Mouse (Mus musculus): ENCODE measurements around the gene Cox10. TPM values are rescaled to one million over a fixed set of nuclear protein-coding genes. Genes with fewer than 3 reads are reported as not detected.

Cox10 gene
- total RNA-seq, 2 experiments from 2014 or later, result 1.7 to 2.7 TPM

DNA sequence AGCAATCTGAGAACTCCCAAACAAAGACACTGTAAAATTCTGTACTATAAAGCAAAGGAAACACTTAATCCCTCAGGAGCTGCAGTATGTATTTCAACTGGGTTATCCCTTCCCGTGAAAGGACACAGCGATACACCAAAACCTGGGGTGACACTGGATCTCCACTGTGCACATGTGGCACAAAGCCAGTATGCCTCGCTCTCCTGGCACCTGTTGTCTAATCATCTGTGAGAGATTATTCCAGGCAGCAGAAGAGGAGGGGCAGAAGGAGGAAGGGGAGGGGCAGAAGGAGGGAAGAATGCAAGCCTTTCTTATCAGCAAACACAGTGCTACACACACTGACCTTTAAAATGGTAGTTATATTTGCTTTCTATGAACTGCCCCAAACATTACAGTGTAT, 75.8 kb downstream of the Cox10 start:
- ATAC-seq (replicated peaks; ENCODE audit: low FRiP score, poor library complexity, severe bottlenecking), result no peak

DNA sequence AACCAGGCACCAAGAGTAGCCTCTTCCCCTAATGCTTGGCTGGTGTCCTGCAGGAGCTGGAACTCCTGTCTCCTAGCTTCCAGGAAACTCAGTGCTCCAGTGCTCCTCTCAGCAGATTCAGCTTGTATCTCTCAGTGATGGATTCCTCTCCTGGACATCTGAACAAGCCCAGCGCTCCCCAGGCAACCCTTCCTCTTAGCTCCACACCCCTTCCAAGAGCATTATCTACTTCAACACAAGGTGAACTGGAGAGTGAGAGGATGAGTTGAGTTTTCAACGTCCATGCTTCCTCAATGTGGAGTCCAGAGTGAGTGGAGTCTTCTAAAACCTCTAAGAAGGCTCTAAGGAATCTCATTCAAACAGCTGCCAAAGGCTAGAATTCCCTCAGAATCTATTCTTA, 76.6 kb downstream of the Cox10 start:
- ATAC-seq (replicated peaks; ENCODE audit: low FRiP score, poor library complexity, severe bottlenecking), result peak; percentile 49

DNA sequence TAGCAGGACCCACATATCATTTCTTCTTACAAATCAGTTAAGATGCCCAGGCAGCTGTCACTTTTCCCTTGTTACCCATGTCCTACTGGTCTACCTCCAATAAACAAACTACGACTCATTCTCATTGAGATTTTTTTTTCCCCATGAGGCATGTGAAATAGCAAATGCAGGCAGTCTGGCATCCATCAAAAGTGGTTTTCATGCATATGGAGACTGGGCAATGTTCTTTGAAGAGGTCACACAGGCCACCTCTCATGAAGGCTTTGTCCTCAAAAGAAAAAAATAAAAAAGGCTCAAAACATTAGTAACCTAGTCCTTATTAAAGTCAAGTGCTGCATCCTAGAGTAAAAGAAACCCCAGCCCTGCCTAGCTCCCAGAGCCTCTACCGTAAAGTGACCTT, 78.2 kb downstream of the Cox10 start:
- ATAC-seq (replicated peaks; ENCODE audit: low FRiP score, poor library complexity, severe bottlenecking), result no peak

GRCm38 (mm10) chr11:64000200-64000794, 79.0 kb downstream of the Cox10 start:
- no peak for ATAC-seq (replicated peaks; ENCODE audit: low FRiP score, poor library complexity, severe bottlenecking)

- no peak for ATAC-seq (replicated peaks; ENCODE audit: low FRiP score, poor library complexity, severe bottlenecking)
These were observed 79.8 kb downstream of the Cox10 start for GRCm38 (mm10) chr11:63999431-63999830.

GRCm38 (mm10) chr11:63991958-63992357, 87.3 kb downstream of the Cox10 start:
- no peak for ATAC-seq (replicated peaks; ENCODE audit: low FRiP score, poor library complexity, severe bottlenecking)

GRCm38 (mm10) chr11:63990759-63991158, 88.5 kb downstream of the Cox10 start:
- ATAC-seq (replicated peaks; ENCODE audit: low FRiP score, poor library complexity, severe bottlenecking), result no peak

GRCm38 (mm10) chr11:63990311-63990710, 89.0 kb downstream of the Cox10 start:
- ATAC-seq (replicated peaks; ENCODE audit: low FRiP score, poor library complexity, severe bottlenecking), result no peak

DNA sequence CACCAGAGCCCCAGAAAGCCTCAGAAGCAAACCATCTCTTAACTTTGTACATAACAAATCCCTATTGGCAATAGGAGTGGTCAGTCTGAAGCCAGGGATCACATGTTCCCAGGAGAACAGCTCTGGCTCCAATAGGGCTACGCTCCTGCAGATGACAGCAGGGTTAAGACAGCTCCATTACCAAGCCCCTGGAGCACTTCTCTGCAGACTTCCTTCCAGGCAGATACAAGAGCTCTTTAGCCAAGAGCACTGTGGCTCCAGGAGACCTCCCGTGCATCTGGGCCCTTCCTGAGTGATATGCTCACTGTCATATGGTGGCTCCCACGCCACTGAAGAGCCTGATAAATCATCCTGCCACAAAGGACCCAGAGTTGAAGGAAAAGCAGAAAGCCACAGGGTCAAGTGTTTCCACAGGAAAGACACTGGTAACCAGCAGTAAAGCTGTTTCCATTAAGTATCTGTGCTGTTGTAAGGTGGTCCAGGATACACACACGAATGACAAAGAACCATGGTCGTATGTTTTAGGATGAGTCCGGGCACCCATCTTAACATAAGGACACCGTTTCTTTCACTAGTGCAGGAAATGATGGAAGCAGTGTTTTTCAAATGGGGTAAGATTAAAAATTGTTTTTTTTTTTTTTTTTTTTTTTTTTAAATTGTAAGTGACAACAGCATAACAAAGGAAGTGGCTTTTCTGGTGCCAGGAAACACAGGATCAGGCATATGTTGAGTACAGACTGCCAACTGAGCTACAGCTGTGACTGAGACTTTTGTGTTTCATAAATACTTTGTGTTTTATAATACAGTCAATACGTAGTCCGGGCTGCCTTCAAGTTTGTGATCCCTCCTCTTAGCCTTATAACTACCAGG, 90.0 kb downstream of the Cox10 start:
- ATAC-seq (replicated peaks; ENCODE audit: low FRiP score, poor library complexity, severe bottlenecking), result no peak

DNA sequence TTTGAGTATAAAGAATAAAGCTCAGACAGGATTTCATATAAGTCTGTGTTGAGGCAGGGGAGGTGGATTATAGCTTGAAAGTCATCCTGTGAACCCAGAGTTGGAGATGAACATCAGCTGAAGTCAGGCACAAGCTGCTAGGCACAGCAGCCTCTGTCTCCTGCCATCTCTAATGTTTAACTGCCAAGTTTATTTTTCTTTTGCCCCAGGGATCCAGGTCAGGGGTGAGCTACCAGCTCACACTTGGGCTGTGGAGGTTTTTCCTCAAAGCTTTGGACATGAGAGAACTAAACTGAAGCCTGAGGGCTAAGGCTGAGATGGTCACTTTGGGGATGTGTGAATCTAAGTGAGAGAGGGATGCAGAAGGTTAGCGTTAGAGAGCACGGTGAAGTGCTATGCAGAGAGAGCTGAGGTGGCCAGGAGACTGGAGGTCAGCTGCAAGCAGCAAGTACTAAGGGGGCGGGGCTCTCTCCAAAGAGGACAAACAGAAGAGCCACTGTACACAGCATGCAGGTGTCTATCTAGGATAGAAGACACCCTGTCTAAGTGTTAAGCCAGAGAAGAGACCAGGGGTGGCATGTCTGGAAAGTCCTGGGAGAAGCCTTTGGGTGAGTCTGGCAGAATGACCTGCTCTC, 91.1 kb downstream of the Cox10 start:
- no peak for ATAC-seq (replicated peaks; ENCODE audit: low FRiP score, poor library complexity, severe bottlenecking)

DNA sequence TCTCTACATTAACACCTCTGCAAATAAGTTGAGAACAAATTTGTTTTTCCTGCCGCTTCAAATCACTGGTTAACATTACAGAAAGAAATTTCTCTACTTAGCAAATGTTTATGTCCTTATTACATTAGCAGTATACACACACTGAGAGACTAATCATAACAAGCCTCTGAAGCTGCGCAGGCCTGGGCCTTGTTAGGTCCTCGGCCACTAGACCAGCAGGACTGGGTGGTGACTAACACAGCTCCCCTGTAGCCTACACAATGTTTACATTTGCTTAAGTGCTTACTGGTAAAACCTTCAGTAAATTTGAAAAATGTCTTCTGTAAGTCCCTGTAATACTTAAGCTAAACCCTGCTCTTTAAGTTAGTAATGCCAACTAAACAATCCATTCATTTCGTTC, 92.6 kb downstream of the Cox10 start:
- ATAC-seq (replicated peaks; ENCODE audit: low FRiP score, poor library complexity, severe bottlenecking), result no peak

GRCm38 (mm10) chr11:63985481-63985880, 93.8 kb downstream of the Cox10 start:
- no peak for ATAC-seq (replicated peaks; ENCODE audit: low FRiP score, poor library complexity, severe bottlenecking)

DNA sequence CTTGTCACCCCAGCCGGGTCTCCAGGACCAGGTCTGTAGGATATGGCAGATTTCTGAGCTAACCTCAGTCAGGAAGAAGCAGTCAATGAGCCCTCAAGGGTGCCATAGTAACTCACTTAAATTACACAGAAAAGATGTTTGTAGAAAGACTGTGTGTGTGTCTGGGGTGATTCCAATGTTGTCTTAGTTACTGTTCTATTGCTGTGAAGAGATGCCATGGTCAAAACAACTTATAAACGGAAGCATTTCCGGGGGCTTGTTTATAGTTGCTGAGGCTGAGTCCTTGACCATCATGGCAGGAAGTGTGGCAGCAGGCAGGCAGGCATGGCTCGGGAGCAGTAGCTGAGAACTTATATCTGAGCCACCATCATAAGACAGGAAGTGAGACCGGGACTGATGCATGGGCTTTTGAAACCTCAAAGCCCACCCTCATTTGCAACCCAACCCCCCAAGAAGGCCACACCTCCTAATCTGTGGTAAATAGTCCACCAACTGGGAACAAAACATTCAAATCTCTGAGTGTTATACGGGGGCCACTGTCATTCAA, 94.6 kb downstream of the Cox10 start:
- no peak for ATAC-seq (replicated peaks; ENCODE audit: low FRiP score, poor library complexity, severe bottlenecking)

- ATAC-seq (replicated peaks; ENCODE audit: low FRiP score, poor library complexity, severe bottlenecking), result no peak
These were observed 101.5 kb downstream of the Cox10 start for GRCm38 (mm10) chr11:63977741-63978140.

GRCm38 (mm10) chr11:63976775-63977174, 102.5 kb downstream of the Cox10 start:
- ATAC-seq (replicated peaks; ENCODE audit: low FRiP score, poor library complexity, severe bottlenecking), result no peak

DNA sequence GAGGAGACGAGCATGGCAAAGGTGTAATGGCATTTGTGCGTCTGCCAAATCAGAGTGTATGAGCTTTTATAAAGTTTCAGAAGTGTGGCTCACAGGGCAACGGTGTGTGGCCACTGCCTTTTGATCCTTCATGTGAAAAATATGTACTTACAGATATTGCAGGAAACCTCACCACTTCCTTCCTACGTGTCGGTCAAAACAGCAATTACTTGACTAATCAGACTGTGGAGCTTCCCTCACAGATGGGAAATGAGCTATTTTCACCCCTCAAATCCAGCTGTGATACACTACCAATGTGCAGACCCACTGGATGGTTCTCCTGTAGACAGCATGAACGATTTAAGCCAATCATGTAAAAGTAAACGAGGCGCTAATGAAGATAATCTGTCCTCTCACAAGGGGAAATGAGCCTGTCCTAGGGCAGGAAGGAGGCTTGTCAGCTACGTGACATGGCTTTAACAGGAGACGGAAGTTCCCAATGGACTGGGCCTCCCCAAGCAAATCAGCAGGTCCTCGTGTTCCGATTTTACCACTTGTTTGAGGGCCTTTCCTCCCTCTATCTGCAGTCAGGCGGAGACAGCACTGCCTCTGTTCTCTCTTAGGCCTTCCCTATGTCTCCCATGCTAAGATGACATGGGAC, 103.9 kb downstream of the Cox10 start:
- no peak for ATAC-seq (replicated peaks; ENCODE audit: low FRiP score, poor library complexity, severe bottlenecking)

GRCm38 (mm10) chr11:63973973-63974372, 105.3 kb downstream of the Cox10 start:
- ATAC-seq (replicated peaks; ENCODE audit: low FRiP score, poor library complexity, severe bottlenecking), result no peak

DNA sequence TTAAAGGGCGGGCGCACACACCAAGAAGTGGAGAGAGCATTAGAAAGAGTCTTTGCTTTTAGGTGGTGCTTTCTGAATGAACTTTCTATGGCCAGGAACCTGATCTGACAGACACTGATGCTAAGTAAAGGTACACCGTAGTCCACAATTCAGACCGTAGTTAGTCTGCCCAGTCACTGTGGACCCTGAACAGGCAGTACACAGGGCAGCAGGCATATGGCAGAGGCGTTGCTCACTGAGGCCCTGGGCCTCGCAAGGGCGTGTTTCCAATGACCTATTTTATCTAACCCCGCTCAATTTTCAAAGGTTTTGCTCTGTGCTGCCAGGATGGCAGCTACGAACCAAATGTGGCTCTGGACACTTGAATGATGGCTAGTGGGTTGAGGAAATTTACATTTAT, 107.8 kb downstream of the Cox10 start:
- no peak for ATAC-seq (replicated peaks; ENCODE audit: low FRiP score, poor library complexity, severe bottlenecking)

DNA sequence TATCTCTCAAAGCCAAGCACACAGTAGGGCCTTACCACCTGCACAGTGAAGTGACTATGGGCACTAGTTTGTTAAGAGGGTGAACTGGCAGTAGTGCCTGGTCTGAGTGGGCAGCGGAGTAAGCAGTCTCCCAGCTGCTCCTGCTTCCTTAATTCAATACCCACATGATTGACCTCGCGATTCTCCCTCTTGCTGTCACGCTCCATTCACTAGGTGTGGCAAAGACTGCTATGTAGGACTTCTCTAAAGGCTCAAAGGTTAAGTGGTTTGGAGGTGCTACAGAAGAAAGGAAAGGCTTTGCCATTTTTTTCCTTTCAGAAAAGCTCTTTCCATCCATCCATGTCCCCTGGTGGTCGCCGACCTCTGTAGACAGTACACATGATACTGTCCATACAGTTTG, 108.5 kb downstream of the Cox10 start:
- no peak for ATAC-seq (replicated peaks; ENCODE audit: low FRiP score, poor library complexity, severe bottlenecking)

DNA sequence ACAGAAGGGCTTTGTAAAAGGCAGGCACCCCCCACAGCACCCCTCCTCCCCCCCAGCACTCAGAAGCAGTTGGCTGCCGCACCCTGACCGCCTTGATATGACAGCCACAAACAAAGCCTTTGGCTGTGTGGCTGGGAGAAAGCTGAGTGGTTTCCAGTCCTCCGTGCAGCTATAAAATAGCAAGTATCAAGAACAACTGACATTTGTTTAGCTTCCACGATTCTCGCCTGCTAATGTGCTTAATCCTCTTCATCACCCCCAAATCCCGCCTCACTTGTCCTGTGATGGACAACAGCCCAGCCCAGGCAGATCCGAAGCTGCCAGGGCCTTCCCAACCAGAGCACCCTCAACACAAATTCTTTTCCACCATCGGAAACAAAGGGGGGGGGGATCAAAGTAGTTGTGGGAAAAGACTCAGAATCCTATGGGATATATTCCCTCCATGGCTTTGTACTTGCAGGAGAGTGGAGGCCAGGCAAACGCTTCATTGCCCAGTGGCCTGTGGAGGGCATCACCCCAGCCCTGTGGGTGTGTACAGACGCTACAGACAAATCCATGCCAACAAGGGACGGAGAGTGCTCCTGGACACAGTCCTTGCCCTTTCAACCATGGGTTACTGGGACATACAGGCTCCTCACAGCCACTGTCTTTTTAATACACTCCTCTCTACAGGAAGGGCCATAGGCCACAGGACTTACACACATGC, 109.9 kb downstream of the Cox10 start:
- no peak for ATAC-seq (replicated peaks; ENCODE audit: low FRiP score, poor library complexity, severe bottlenecking)
